Mouse (Mus musculus) hindbrain, embryonic 11.5 days (tissue): ENCODE results near the gene Cdrt4. TPM values are rescaled to one million over a fixed set of nuclear protein-coding genes. Genes with fewer than 3 reads are reported as not detected.

ENCODE experiments used
- ATAC-seq: fragments of 200-750 bp; cut with Nextera tagmentation; 2 replicates; pipeline ENCODE4 v1.8.0; 2017; ENCODE audit warnings: mild to moderate bottlenecking, moderate TSS enrichment, moderate library complexity; ENCODE audit not compliant: low FRiP score
- DNase-seq: peaks from one replicate; pipeline ENCODE4 v3.0.0-alpha.2; 2015; ENCODE audit warnings: low spot score
- H3K27ac ChIP-seq: fragments of 300-500 bp; sonication (generic); 2 replicates; pipeline ENCODE4 v1.5.1; 2014; ENCODE audit warnings: mild to moderate bottlenecking, low read depth, low read length
- H3K27me3 ChIP-seq: fragments of 300-500 bp; sonication (generic); 2 replicates; pipeline ENCODE4 v1.6.1; 2014; ENCODE audit warnings: mild to moderate bottlenecking, low read length, moderate library complexity, mixed read lengths; ENCODE audit not compliant: control insufficient read depth, insufficient read depth
- H3K36me3 ChIP-seq: fragments of 300-500 bp; sonication (generic); 2 replicates; pipeline ENCODE4 v1.6.1; 2014; ENCODE audit warnings: mild to moderate bottlenecking, low read length, moderate library complexity, mixed read lengths; ENCODE audit not compliant: control insufficient read depth, insufficient read depth
- H3K4me1 ChIP-seq: fragments of 300-500 bp; sonication (generic); replicated peaks from 2 replicates; pipeline ENCODE4 v1.6.1; 2014; ENCODE audit warnings: low read length, mixed read lengths; ENCODE audit not compliant: control insufficient read depth, insufficient read depth
- H3K4me2 ChIP-seq: fragments of 300-500 bp; sonication (generic); replicated peaks from 2 replicates; pipeline ENCODE4 v1.6.1; 2014; ENCODE audit warnings: mild to moderate bottlenecking, low read depth, low read length
- H3K4me3 ChIP-seq: fragments of 300-500 bp; sonication (generic); 2 replicates; pipeline ENCODE4 v1.5.1; 2014; ENCODE audit warnings: low read depth, low read length
- H3K9ac ChIP-seq: fragments of 300-500 bp; sonication (generic); 2 replicates; pipeline ENCODE4 v1.6.1; 2014; ENCODE audit warnings: low read depth, low read length
- H3K9me3 ChIP-seq: fragments of 300-500 bp; sonication (generic); 2 replicates; pipeline ENCODE4 v1.6.1; 2016; ENCODE audit warnings: low read length; ENCODE audit not compliant: control insufficient read depth
- WGBS: fragments of 180-500 bp; shearing (Covaris S2); extraction: QIAGEN DNeasy Blood & Tissue Kit; methylation state at CpG from one replicate; pipeline ENCODE4 v1.1.7; 2014; 5-methylcytosine and 5-hydroxymethylcytosine counted together
- polyA plus RNA-seq: library from polyadenylated mRNA; unstranded; fragments of >200 nt; fragmentation: Nextera tagmentation; extraction: Ambion mirVana; gene quantifications from 2 replicates; pipeline ENCODE4 v1.2.1, GENCODE M21; 2014

Gene Cdrt4
- polyA plus RNA-seq, 1 experiment from 2014 or later: not detected

DNA sequence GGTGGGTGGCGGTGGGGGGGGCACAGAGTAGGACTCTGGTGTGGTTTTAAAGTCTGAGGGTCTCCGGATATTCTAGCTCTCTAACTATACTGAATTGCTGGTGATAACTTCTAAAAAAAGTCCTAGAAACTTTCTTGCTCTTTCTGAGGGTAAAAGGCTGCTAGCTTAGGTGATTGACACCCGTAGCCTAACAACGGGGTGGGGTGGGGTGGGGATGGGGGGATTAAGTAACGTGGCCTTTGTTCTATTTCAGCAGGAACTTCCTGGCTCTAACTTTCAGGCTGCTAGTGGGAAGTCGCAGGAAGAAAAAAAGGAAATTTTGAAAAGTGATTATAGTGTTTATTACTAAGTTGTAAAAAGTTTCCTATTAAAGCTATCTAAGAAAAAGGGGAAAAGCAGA, 4.8 kb downstream of the Cdrt4 start:
- no peak overlapping the region for H3K4me2 ChIP-seq
- H3K9me3 ChIP-seq: no peaks in the 10 kb centered on the region
- DNase-seq (no peak), ATAC-seq (no peak)
- H3K36me3 ChIP-seq: no peaks in the 10 kb centered on the region
- no peaks in the 10 kb centered on the region for H3K4me1 ChIP-seq
- 46% methylated on average over 6 of the region's 6 CpGs for WGBS
- no peak overlapping the region for H3K9ac ChIP-seq
- no peak overlapping the region for H3K27ac ChIP-seq
- no peaks in the 10 kb centered on the region for H3K27me3 ChIP-seq
- no peak overlapping the region for H3K4me3 ChIP-seq

DNA sequence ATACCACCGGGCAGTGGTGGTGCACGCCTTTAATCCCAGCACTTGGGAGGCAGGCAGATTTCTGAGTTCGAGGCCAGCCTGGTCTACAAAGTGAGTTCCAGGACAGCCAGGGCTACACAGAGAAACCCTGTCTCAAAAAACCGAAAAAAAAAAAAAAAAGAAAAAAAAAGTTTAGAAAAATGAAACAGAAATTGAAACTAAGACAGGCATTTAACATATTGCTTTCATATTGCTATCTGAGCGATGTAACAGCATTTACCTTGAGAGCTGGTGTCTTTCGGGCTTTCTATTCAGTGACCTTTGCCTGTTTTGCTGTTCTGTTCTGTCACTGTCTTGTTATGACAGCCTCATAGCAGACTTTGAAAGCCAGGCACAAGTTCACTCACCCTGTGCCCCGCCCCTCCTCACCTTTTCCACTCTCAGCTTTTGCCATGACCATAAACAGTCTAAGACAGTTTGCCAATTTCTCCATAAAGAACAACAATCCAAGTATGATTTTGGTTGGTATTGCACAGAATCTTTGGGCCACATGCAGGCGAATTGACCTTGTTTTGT, 6.7 kb downstream of the Cdrt4 start:
- no peaks in the 10 kb centered on the region for H3K9me3 ChIP-seq
- DNase-seq (no peak), ATAC-seq (no peak)
- H3K4me3 ChIP-seq: no peak overlapping the region
- H3K9ac ChIP-seq: no peak overlapping the region
- H3K4me1 ChIP-seq: no peaks in the 10 kb centered on the region
- no peaks in the 10 kb centered on the region for H3K27me3 ChIP-seq
- no peak overlapping the region for H3K4me2 ChIP-seq
- H3K27ac ChIP-seq: no peak overlapping the region
- 88% methylated on average over 8 of the region's 8 CpGs for WGBS
- H3K36me3 ChIP-seq: no peaks in the 10 kb centered on the region

DNA sequence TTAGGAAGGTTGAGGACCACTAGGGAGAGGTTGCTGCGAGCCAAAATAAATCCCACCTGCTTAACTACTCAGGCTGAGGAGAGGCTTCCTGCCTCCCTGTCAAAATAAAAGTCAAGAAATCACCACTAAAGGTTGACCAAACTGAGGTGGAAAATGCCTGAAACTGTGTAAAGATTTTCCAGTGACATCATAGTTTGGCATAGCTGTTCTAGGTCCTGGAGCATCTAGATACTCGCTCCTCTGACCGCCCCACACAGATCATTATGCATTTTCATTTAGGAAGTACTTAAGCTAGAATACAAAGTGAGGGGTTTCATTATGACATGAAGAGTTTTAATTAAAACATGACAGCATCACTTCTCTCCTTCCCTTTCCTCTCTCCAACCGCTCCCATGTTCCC, 12.3 kb downstream of the Cdrt4 start:
- Histone ChIP-seq H3K4me2 (no peak overlapping the region), H3K27me3 (no peaks in the 10 kb centered on the region), H3K27ac (no peak overlapping the region), H3K36me3 (no peaks in the 10 kb centered on the region), H3K9ac (no peak overlapping the region), H3K9me3 (no peaks in the 10 kb centered on the region), H3K4me3 (no peak overlapping the region), H3K4me1 (0 out of 2 replicates have a peak, but pooled peaks cover 4% of the 10 kb centered on the region)
- no peak for ATAC-seq
- 87% methylated on average over 4 of the region's 4 CpGs for WGBS
- DNase-seq: no peak

DNA sequence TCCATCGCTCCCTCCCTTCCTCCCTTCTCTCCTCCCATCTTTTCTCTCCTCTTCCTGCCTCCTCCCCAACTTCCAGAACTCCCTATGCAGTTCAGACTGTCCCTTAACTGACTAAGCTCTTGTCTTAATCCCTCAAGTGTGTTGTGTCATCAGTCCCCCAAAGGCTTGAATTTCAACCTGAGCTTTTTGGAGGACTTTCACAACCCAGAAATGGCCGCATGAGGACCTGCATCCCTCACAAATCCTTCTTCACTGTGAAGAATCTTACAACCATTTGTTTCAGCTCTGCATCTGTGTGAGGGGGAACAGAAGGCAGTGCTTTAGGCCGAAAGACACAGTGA, 15.4 kb downstream of the Cdrt4 start:
- H3K4me3 ChIP-seq: no peak overlapping the region
- peak overlapping the region; percentile 29; the same call in 1 of the 2 replicates for H3K9ac ChIP-seq
- H3K4me1 ChIP-seq: 0 out of 2 replicates have a peak, but pooled peaks cover 4% of the 10 kb centered on the region
- DNase-seq (no peak), ATAC-seq (no peak)
- H3K9me3 ChIP-seq: no peaks in the 10 kb centered on the region
- 50% methylated on average over 3 of the region's 3 CpGs for WGBS
- peak overlapping the region; percentile 32; the same call in 1 of the 2 replicates for H3K27ac ChIP-seq
- no peak overlapping the region for H3K4me2 ChIP-seq
- H3K36me3 ChIP-seq: no peaks in the 10 kb centered on the region
- no peaks in the 10 kb centered on the region for H3K27me3 ChIP-seq

DNA sequence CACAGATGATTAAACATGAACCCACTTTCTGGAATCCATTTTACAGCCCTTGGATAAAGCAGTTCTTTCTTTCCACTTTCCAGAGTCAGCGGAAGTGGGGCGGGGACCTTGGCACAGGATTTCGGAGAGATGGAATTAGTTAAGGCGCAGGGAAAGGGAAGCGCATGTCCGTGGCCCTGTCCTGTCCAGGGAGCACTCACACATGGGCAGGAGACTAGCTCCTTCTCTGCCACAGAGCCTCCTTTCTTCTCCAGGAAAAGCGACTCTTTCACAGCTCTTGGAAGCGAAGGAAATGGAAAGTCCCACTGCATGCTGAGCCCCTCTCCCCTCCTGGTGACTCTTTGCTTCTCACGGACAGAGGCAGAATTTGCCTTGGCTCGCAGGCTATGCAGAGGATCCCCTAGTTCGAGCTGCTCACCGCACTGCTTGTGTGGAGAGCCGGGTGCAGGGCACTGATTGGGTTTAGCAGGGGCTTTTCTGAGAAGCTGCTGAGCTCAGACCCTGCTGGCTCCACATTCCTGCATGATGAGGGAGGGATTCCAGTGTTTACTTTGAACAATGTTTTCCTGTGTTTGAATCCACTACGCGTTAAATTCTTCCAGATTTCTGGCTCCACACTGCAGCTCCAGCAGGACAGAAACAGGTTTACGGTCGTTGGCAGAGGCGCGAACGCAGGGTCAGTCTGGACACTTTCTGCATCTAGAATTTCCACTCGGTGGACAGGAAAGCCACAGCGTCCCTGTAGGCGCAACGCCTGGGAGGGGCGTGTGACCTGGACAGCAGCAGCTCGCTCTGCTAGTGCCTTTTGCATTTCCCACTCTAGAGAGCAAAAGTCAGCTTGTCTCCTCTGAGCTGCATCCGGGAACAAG, 16.0 kb downstream of the Cdrt4 start:
- WGBS: 8% methylated on average over 27 of the region's 27 CpGs
- peak overlapping the region; percentile 30 for H3K4me2 ChIP-seq
- no peak for ATAC-seq
- no peaks in the 10 kb centered on the region for H3K27me3 ChIP-seq
- 0 out of 2 replicates have a peak, but pooled peaks cover 4% of the 10 kb centered on the region for H3K4me1 ChIP-seq
- H3K4me3 ChIP-seq: no peak overlapping the region
- DNase-seq: peak; percentile 64
- H3K9ac ChIP-seq: peak overlapping the region; percentile 29; the same call in 1 of the 2 replicates
- no peaks in the 10 kb centered on the region for H3K9me3 ChIP-seq
- H3K36me3 ChIP-seq: no peaks in the 10 kb centered on the region
- peak overlapping the region; percentile 32; the same call in 1 of the 2 replicates for H3K27ac ChIP-seq

DNA sequence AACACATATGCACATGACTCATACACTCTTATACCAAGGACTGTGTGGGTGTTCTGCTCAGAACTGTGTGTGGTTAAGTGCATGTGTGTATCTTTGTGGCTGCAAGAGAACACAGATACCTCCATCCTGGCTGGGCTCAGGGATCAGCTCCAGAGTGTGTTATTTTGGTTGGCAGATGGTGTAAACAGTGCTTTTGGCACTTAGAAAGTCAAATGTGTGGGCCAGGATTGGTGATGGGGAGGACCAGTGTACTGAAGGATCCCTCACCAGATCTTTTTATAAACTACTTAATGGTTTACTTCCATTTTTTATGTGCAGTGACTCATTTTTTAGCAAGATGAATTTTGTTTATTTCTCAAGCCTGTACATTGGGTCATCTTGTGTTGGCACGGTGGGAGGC, 26.2 kb downstream of the Cdrt4 start:
- Histone ChIP-seq H3K36me3 (no peaks in the 10 kb centered on the region), H3K9me3 (no peaks in the 10 kb centered on the region), H3K27me3 (no peaks in the 10 kb centered on the region), H3K4me3 (no peak overlapping the region), H3K27ac (no peak overlapping the region), H3K4me1 (no peaks in the 10 kb centered on the region), H3K9ac (no peak overlapping the region), H3K4me2 (no peak overlapping the region)
- ATAC-seq: no peak
- DNase-seq: no peak
- 97% methylated on average over 1 of the region's 1 CpGs for WGBS

DNA sequence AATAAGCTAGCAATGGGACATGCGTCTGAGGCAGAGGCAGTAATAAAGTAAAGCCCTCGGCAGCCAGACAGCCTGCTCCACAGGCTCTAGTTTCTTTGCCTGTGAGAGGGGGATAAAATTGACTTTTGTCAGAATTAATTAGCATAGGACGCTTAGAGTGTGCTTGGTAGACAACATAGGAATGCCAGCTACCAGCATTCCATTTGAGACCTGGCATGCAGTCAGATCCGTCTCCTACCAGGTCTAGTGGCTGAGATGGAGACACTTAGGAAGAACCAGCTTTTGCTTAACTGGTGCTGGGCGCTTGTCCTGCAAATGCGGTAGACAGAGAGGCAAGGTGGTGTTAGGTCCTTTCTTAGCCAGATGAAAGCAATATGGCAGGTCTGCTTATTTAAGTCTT, 27.9 kb downstream of the Cdrt4 start:
- Histone ChIP-seq H3K27ac (no peak overlapping the region), H3K9me3 (no peaks in the 10 kb centered on the region), H3K36me3 (no peaks in the 10 kb centered on the region), H3K4me3 (no peak overlapping the region), H3K9ac (no peak overlapping the region), H3K4me2 (no peak overlapping the region), H3K4me1 (0 out of 2 replicates have a peak, but pooled peaks cover 4% of the 10 kb centered on the region), H3K27me3 (no peaks in the 10 kb centered on the region)
- 75% methylated on average over 6 of the region's 6 CpGs for WGBS
- no peak for DNase-seq
- ATAC-seq: no peak

DNA sequence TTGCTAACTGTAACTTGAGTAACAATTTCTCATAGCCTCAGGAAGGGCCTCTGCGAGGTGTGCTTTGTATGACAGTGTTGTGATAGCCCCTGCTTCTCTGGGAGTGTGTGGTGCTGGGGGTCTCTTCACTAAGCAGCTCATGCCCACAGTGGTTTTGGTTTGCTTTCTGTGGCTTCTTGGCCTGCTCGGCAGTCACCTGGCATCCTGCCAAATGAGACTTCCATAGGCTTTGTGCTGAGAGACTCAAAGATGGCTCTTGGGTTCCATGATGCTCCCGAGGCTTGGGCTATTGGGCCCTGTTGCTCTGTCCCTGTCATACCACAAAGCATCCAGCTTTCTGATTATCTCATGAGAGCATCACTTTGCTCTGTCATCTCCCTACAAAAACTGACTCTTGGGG, 30.7 kb downstream of the Cdrt4 start:
- H3K27ac ChIP-seq: no peak overlapping the region
- H3K4me2 ChIP-seq: no peak overlapping the region
- DNase-seq (no peak), ATAC-seq (no peak)
- H3K4me3 ChIP-seq: no peak overlapping the region
- H3K27me3 ChIP-seq: no peaks in the 10 kb centered on the region
- H3K9me3 ChIP-seq: no peaks in the 10 kb centered on the region
- H3K36me3 ChIP-seq: no peaks in the 10 kb centered on the region
- 78% methylated on average over 3 of the region's 3 CpGs for WGBS
- 0 out of 2 replicates have a peak, but pooled peaks cover 4% of the 10 kb centered on the region for H3K4me1 ChIP-seq
- H3K9ac ChIP-seq: no peak overlapping the region

DNA sequence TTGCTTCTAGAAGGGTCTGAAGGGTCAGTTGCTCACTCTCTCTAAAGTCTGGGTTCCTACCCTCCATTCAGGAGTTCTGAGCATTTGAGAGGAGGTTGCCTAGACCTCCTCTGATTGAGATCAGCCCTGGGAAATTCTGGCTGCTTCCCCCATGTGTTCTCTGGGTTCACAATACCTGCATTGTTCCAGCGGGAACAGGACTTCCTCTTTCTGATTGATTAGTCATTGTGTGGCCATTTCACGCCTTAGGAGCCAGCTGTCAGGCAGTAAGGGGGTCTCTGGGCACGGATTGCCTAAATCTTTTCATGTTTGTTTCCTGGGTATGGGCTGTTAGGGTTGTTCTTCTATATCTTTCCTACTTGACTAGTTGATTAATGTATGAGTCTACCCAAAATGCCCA, 32.8 kb downstream of the Cdrt4 start:
- Histone ChIP-seq H3K4me3 (no peak overlapping the region), H3K4me2 (no peak overlapping the region), H3K27ac (peak overlapping the region; percentile 58; the same call in 1 of the 2 replicates), H3K9me3 (no peaks in the 10 kb centered on the region), H3K9ac (no peak overlapping the region), H3K4me1 (0 out of 2 replicates have a peak, but pooled peaks cover 4% of the 10 kb centered on the region), H3K36me3 (no peaks in the 10 kb centered on the region), H3K27me3 (no peaks in the 10 kb centered on the region)
- 0% methylated on average over 3 of the region's 3 CpGs for WGBS
- peak; percentile 79 for ATAC-seq
- DNase-seq: peak; percentile 75
